Mouse (Mus musculus) spleen, postnatal 14 days (tissue): Measurements from ENCODE around the gene Nckap5l.

Source experiments
- DNase-seq, 2 experiments: peaks; one replicate each; pipeline ENCODE4 v3.0.0; 2021 to 2022; ENCODE audit warnings: low spot score in 2 of 2

Gene Nckap5l

GRCm38 (mm10) chr15:99431504-99431903, 26.0 kb downstream of the Nckap5l start:
- DNase-seq = no peak

GRCm38 (mm10) chr15:99431063-99431462, 26.5 kb downstream of the Nckap5l start:
- DNase-seq = no peak

- no peak for DNase-seq
These were observed 27.2 kb downstream of the Nckap5l start for GRCm38 (mm10) chr15:99430394-99430793.

- DNase-seq = no peak
These were observed 33.7 kb downstream of the Nckap5l start for GRCm38 (mm10) chr15:99423884-99424283.

- no peak for DNase-seq
These were observed 34.4 kb downstream of the Nckap5l start for GRCm38 (mm10) chr15:99423131-99423530.

GRCm38 (mm10) chr15:99422551-99422950, 35.0 kb downstream of the Nckap5l start:
- no peak for DNase-seq

DNA sequence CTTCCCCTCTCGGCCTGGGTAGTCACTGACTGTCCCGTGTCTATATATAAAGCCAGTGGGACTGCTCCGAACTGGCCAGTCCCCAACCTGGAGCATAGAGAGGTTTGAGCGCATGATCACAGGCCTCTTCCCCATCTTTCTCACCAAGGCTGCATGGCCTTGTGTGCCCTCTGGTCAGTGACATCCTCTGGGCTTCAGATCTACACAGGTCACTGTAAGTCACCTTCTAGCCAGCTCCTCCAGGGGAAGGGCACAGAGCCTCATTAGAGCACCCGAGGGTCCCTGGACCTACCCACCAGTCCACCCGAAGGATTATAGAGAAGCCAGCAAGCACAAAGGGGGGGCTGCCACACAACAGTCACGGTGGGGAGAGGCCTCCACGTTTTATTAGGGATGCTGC, 35.9 kb downstream of the Nckap5l start:
- no peak for DNase-seq

- no peak for DNase-seq
These were observed 36.4 kb downstream of the Nckap5l start for GRCm38 (mm10) chr15:99421152-99421551.

DNA sequence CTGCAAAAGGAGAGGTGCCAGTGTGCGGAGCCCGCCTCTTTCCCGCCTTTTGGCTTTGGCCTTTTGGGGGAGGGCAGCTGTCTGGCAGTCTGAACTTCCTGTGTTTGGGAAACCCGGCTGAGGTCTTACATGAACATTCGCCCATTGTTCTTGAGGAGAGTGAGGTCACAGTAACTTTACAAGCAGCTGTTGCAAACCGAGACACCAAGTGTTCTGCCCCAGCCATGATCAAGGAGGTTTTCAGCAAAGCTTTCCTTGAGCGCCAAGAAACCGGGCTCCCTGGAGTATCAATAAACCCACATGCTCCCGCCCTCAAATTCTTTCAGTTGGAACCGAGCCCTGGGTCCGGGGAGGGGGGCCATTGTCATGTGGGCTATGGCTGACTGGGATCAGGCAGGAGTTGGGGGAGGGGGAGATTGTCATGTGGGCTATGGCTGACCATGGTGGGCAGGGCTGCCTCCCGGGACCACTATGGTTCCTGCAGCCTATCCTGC, 37.0 kb downstream of the Nckap5l start:
- DNase-seq = no peak

- DNase-seq = no peak
These were observed 37.4 kb downstream of the Nckap5l start for GRCm38 (mm10) chr15:99420101-99420500.

DNA sequence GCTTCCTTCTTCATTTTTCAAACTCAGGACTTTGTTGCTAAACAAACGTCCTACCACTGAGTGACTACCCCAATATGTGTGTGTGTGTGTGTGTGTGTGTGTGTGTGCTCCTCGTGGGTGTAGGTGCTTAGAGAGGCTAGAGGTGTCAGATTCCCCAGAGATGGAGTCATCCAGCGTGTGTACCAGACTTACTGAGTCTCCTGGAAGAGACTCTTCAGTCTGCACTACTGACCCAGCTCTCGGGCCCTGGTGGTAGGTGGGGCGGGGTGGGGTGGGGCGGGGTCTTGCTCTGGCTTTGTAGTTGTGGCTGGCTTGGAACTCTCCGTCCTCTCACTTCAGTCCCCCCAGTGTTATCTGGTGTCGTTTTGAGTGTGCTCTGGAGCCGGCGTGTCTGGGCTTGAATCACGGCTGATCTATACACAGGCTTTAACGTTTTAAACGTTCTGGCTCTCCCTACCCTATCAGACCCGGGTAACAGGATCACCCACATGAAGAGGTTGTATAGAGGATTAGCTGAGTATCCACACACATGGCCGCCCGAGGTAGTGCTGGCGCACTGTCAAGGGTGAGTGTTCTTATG, 39.8 kb downstream of the Nckap5l start:
- no peak for DNase-seq

DNA sequence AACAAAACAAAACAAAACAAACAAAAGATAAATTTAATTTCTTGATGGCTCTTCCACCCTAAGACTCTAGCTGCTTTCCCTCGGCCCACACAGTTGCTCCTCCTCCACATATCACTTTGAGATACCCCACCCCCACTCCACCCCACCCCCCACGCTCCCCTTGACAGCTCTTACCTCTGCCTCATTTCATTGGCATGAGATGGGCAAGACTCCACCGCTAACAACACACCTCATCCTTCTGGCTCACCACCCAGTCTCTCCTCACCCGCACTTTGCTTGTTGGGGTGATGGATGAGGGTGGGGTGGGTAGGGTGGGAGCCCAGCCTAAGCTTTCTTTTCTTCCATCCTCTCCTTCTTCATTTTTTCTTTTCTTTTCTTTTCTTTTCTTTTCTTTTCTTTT, 40.6 kb downstream of the Nckap5l start:
- no peak for DNase-seq

- DNase-seq = peak; percentile 53 to 77
These were observed 41.1 kb downstream of the Nckap5l start for GRCm38 (mm10) chr15:99416348-99416882.

GRCm38 (mm10) chr15:99415793-99416192, 41.8 kb downstream of the Nckap5l start:
- DNase-seq = peak in 1 of 2 experiments; percentile 61

DNA sequence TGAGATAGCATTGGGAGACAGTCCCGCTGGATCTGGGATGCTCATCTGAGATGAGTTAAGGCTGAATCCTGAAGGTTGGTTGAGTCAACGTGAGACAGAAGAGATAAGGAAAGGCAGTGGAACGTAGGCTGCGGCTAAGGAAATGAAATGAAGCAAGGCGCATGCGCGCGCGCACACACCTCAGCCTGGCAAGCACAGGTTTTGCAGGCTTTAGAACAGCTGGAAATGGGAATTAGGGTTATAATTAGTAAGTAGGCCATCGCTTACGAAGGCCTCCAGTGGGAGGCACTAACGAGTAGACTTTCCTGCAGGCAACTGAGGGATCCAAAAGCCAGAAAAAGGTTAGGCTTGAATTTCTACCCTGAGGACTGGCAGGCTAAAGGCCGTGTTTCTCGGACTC, 45.8 kb downstream of the Nckap5l start:
- DNase-seq = no peak

GRCm38 (mm10) chr15:99408845-99409244, 48.7 kb downstream of the Nckap5l start:
- no peak for DNase-seq

GRCm38 (mm10) chr15:99406986-99407570, 50.5 kb downstream of the Nckap5l start:
- no peak for DNase-seq

GRCm38 (mm10) chr15:99405150-99405549, 52.4 kb downstream of the Nckap5l start:
- no peak for DNase-seq

DNA sequence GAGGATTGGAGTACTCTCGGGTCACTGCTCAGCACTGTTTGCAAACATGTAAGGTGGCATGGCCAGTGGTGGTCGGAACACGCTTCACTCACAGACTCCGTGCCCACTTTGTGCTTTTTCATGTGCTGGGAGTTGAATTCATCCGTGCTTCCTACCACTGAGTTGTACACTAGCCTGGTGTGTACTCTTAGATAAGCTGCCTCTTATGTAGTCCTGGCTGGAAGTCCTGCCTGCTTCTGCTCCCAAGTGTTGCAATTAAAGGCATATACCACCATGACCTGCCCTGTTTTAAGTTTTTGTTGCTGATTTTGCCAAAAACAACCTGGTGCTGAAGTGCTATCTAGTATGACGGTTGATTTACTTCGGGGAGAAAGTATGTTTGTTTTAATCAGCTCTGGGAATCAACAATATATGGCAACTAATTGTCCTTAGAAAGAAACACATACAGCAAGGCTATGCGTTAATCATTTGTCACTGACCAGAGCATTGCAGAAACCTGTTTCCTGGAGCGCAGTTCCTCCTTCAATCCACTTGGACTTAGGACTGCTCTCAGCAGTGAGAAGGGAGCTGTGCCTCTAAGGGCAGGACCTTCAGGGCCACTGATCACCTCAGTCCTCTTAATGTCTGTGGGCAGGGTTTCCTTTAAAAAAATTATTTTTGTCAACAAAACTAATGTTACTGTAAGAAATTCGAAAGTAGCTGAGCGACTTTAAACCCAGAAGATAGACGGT, 54.2 kb downstream of the Nckap5l start:
- DNase-seq = no peak

GRCm38 (mm10) chr15:99400602-99401001, 56.9 kb downstream of the Nckap5l start:
- no peak for DNase-seq

GRCm38 (mm10) chr15:99399503-99400245, 57.9 kb downstream of the Nckap5l start:
- DNase-seq = no peak

DNA sequence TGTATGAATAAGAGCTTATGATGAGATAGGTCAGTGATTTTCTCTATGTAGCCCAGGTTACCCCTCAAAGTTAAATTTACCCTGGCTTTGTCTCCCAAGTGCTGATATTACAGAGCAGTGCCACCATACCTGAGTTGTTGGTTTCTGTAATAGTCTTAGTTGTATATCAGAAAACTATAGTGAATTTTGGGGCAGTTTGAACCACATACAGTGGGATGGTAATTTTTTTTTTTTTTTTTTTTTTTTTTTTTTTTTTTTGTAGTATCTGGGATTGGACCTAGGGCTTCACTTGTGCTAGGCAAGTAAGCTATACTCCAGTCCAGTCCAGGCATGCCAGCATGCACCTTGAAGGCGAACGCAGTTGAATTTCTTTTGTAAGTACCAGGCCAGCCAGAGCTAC, 59.9 kb downstream of the Nckap5l start:
- DNase-seq = no peak
